Mouse (Mus musculus): ENCODE measurements at regions not wholly inside any gene's neighbourhood (a gene's known extent, or its start where the extent isn't known, plus 50 kb on each side); places are given as distances from the start of the nearest gene placed in this dataset.

GRCm38 (mm10) chr17:15145191-15145968 is 104.0 kb upstream of the Gm3448 start:
- Histone ChIP-seq H3K4me3 (ENCODE audit: insufficient read depth, low read depth, low read length) (no peak overlapping the region), H3K4me1 (ENCODE audit: control insufficient read depth, insufficient read depth, insufficient read length, low read length) (no peaks in the 10 kb centered on the region), H3K27ac (replicated peaks; ENCODE audit: low read depth, low read length) (no peak overlapping the region)

GRCm38 (mm10) chr17:15140391-15140790 is 99.1 kb upstream of the Gm3448 start:
- peaks cover 4% of the 10 kb centered on the region; the same call in 1 of the 2 replicates for H3K4me1 ChIP-seq (ENCODE audit: control insufficient read depth, insufficient read depth, insufficient read length, low read length)
- H3K27ac ChIP-seq (replicated peaks; ENCODE audit: low read depth, low read length), result no peak overlapping the region
- H3K4me3 ChIP-seq (ENCODE audit: insufficient read depth, low read depth, low read length), result no peak overlapping the region

Data from brown adipose tissue, adult 24 weeks (tissue).